Mouse (Mus musculus): ENCODE measurements around the gene Ttll10.

- TF ChIP-seq CTCF (IDR thresholded peaks at IDR 0.05; ENCODE audit: insufficient read depth, low read length) (no peak), POLR2A (IDR thresholded peaks at IDR 0.05; ENCODE audit: borderline replicate concordance, extremely low read depth, low read depth, low read length) (no peak)
These were observed 5.3 kb upstream of the Ttll10 start for GRCm38 (mm10) chr4:156064510-156064897.

All from lung, adult 2 months (tissue).